Mouse (Mus musculus): Measurements from ENCODE around the gene Pigk.

Gene Pigk

GRCm38 (mm10) chr3:152949233-152949777 lies 235.4 kb downstream of the Pigk start:
- no peak for DNase-seq

GRCm38 (mm10) chr3:152950299-152950698 lies 236.4 kb downstream of the Pigk start:
- DNase-seq: no peak

DNA sequence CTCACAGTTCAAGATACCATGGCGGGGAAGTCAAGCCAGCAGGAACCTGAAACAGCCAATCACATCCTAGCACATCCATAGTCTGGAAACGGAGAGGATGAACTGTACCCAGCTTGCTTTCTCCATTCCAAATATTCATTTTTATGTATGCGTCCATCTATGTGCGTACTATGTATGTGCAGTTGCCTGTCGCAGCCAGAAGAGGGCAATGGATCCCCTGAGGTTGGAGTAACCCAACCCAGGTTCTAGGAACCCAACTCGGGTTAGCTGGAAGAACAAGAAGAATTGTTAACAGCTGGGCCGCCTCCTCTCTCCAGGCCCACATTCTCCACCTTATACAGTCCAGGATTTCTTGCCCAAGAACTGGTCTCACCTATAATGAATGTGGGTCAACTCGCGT lies 237.0 kb downstream of the Pigk start:
- no peak for DNase-seq

GRCm38 (mm10) chr3:152951634-152952545 lies 238.0 kb downstream of the Pigk start:
- DNase-seq: no peak

- DNase-seq: no peak
Observed at GRCm38 (mm10) chr3:152956038-152956437, 242.1 kb downstream of the Pigk start.

DNA sequence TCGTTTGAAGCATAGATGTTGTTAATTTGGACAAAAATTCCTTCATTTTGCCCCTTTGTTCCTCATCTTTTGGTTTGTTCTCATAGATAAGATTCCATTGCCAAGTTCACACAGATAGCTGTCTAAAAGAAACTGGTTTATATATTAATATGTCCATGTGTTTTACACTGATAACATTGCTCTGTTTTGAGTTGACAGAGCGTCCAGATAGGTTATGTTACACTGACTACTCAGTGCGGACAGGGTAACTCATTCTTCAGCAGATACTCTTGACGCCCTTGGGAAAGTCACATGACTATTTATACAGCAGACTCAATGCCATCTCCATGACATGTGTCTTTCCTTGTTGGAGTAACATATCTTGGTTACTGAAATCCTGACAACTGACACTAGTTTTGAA lies 242.9 kb downstream of the Pigk start:
- no peak for DNase-seq

DNA sequence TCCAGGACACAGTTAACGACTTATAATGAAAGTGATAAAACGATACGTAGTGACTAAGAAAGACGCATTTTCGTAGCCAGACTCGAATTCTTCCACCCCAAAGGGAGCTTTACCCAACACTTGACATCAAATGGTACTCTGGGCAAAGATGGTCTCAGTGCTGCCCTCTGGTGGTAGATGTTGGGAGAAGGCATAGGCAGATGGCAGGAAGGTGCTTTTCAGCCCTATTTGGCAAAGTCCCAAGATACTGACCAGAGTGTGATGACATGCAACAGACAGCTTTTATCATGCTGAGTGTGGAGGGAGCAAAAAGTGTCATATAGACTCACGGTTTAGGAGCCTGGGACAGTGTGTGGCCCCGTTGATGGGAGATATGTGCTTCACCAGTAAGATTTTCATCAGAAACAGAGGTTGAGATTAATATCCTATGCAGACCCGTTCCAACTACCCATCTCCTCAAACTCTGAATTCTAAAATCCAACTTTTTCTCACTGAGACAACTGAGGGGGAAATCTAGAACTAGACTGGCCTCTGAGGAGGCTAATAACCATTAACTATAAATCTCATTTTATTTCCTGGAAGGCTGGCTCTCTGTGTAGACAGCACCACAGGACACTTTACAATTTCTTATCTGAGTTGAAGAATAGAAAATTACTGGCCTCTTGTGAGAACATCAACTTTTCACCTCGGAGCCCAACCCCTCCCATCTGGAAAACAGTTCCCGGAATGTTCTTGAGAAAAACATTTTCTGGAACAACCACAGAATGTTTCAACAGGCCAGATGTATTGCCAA lies 244.7 kb downstream of the Pigk start:
- peak; percentile 87 for DNase-seq

DNA sequence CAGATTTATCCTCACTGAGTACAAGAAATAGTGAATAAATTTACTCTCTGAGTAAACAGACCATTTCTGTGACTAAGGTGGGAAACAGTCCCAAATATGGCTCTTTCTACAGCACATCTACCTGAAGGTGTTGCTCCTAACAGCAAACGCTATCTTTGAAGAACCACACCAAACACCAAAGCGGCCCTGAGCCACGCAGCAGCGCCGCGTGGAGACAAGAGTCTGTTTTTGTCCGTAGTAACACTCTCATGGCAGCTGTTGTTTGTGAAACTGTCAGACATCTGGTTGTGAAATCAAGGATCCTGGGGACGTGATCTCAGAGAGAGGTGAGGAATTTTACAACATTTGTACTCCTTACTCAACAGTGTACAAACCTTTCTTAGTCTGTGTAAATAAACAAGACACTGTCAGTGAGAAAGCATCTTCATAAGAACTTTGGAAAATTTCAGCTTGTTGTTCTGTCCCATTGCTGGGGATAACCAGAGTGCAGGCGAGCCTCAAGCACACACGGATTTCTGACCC lies 248.0 kb downstream of the Pigk start:
- no peak for DNase-seq

- DNase-seq: no peak
Observed at GRCm38 (mm10) chr3:152969774-152970347, 256.0 kb downstream of the Pigk start.

- no peak for DNase-seq
Observed at GRCm38 (mm10) chr3:152971373-152971772, 257.5 kb downstream of the Pigk start.

- no peak for DNase-seq
Observed at GRCm38 (mm10) chr3:152979481-152980092, 265.7 kb downstream of the Pigk start.

DNA sequence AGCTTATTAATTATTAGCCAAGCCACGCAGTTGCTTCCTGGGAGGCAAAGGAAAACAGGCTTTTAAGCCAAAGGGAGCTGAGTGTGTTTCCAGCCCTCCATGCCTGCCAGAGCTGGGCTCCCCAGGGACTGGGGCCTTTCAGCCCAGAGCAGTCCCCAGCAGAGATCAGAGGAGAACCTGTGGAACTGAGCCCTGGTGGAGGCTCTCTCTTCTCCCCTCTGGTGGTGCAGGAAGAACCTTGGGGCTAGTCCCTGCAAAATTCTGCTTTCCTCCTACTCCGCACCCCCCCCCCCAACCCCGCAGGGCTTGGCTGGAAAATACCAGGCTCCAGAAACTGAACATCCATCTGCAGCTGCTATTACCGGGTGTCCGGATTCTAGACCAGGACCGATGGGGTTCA lies 266.5 kb downstream of the Pigk start:
- DNase-seq: peak; percentile 25

DNA sequence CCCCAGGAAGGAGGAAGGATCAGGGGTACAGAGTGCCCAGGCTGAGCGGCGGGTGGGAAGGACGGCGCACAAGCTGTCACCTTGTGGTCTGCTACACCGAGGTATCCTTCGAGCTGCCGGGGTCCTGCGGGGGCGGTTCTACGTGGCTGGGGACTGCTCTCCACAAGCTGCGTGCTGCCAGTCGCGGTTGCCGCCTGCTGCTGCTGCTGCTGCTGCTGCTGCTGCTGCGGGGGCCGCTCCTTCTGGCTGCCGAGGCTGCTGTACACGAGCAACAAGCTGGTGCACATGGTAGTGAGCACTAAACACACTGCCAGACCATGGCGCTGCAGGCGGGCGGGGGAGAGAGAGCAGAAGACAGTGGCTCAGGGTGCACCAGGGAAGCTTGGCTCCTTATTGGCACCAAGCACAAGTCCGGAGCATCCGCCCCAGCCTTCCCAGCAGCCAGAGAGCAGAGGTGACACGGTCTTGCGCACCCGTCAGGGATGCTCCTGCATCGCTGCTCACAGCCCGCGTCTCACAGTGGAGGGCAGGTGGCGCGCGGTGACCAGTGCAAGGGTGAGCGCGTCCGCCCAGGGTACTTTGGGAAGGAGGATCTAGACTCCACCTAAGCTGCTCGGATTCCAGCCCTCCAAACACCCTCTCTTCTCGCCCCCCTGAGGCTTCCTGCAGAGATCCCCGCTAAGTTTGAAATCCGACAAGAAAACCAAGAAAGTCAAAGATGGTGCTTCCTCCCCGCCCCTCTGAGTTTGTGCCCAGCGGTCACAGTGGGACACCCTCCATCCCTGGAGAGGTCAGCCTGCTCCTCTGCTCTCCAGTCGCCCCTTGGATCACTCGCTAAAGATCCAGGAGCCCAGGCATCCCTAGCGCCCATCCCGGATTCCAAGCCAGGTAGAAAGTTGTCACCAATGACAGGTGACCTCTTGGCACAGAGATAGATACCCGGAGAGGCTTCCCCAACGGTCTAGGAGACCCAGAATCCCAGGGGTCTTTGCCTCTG lies 267.4 kb downstream of the Pigk start:
- DNase-seq: peak; percentile 70

- peak; percentile 74 for DNase-seq
Observed at GRCm38 (mm10) chr3:152981988-152982387, 268.1 kb downstream of the Pigk start, which contains the start of gene St6galnac5. St6galnac5 (minus strand) TSS chr3:152982246.

- DNase-seq: no peak
Observed at GRCm38 (mm10) chr3:152990787-152991186, 276.9 kb downstream of the Pigk start.

DNA sequence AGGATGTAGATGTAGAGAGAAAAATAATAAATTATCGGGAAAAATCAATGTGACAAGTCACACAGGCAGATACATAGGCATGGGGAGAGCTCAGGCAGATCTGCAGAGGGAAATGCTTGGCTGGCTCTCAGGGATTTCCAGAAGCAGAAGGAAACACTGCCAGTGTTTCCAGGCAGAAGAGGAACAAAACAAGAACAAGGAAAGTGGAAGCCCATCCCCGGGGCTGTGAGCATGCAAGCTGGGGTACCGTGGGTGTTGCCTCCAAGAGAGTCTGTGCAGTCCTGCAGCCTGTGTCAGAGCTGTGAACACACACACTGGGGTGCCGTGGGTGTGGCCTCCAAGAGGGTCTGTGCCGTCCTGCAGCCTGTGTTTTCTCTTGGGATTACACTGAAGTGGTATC lies 279.7 kb downstream of the Pigk start:
- DNase-seq: no peak

DNA sequence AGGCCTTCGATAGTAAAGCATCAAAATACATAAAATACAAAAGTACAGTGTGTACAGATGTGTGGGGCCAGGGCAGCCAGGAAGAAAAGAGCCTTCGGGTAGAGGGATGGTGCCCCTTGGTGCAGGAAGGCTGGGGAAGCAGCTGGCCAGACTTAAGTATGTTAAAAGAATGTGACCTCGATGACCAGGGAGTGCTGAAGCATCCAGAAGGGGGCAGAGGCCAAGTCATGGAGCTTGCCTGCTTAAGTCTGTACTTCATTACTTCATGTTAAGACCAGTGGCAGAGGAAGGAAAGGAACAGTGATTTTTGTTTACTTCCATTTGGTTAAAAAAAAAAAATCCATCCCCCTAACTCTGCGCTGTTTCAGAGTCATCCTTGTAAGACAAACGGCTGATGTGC lies 284.2 kb downstream of the Pigk start:
- no peak for DNase-seq

DNA sequence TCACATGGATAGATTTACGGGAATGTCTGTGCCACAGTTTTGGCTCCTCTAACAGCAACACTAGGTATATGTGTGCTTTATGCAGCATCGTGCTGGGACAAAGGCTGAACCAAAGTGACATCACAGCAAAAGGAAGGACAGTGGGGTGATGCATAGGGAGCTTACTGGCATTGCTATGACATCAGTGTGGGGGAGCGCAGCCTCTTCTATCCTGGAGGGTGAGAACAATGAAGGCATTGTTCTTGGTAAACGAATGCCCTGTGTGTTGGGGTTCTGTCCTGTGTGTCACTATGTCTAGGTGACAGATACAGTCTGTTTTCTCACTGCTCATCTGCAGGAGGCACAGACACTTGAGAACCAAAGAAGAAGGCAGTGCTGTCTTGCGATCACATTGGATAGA lies 285.0 kb downstream of the Pigk start:
- DNase-seq: peak; percentile 79

- no peak for DNase-seq
Observed at GRCm38 (mm10) chr3:153006893-153007292, 293.0 kb downstream of the Pigk start.

- no peak for DNase-seq
Observed at GRCm38 (mm10) chr3:153016355-153016754, 302.5 kb downstream of the Pigk start.

GRCm38 (mm10) chr3:153018051-153018450 lies 304.2 kb downstream of the Pigk start:
- peak; percentile 89 for DNase-seq
